Mouse (Mus musculus): ENCODE measurements around the gene Zfr2.

GRCm38 (mm10) chr10:81184765-81185164 is 48.2 kb upstream of the Zfr2 start:
- TF ChIP-seq EP300 (IDR thresholded peaks at IDR 0.05; ENCODE audit: low read depth in 1 of 2, low read length in 2 of 2) (no peak), CTCF (IDR thresholded peaks at IDR 0.05 in 2 of 3, conservative IDR thresholded peaks at IDR 0.05 in 1 of 3; ENCODE audit: control insufficient read depth in 1 of 3, insufficient read depth in 1 of 3, low read depth in 2 of 3, low read length in 3 of 3, poor library complexity in 1 of 3, severe bottlenecking in 1 of 3) (no peak), POLR2A (IDR thresholded peaks at IDR 0.05; ENCODE audit: control insufficient read depth in 1 of 2, insufficient read depth in 1 of 2, low read depth in 1 of 2, low read length in 2 of 2, poor library complexity in 1 of 2) (no peak), GATA1 (IDR thresholded peaks at IDR 0.05; ENCODE audit: low read depth, low read length) (no peak), ZMIZ1 (IDR thresholded peaks at IDR 0.05; ENCODE audit: low read depth, low read length) (no peak), HCFC1 (IDR thresholded peaks at IDR 0.05; ENCODE audit: low read depth, low read length) (no peak), MAZ (IDR thresholded peaks at IDR 0.05; ENCODE audit: low read depth, low read length) (no peak), MAFK (IDR thresholded peaks at IDR 0.05; ENCODE audit: borderline replicate concordance, low read depth, low read length) (no peak), TAL1 (IDR thresholded peaks at IDR 0.05; ENCODE audit: low read length) (no peak)

Measured in MEL (cell line).